Mouse (Mus musculus): ENCODE data around the gene Zfp978. TPM values are rescaled to one million over a fixed set of nuclear protein-coding genes. Genes with fewer than 3 reads are reported as not detected.

The Zfp978 gene
- under 1 TPM in 1 of 2 experiments, not detected in 1; 0.79 TPM for total RNA-seq (2023)

GRCm38 (mm10) chr4:147361003-147361402 is at the start of gene Zfp978:
Gene Zfp978, plus strand, starts transcription at chr4:147361303.

Other genes starting within 250 kb of the Zfp978 start
- gene Zfp991, start 229.3 kb upstream of the Zfp978 start, total RNA-seq (2023) = 1 to 10 TPM; 3.6 to 7.0 TPM
- not detected for gene Zfp988, start 55.6 kb upstream of the Zfp978 start, total RNA-seq (2023)
- 1 to 10 TPM in 1 of 2 experiments, not detected in 1; 1.0 TPM for gene Zfp982, start 131.1 kb downstream of the Zfp978 start, total RNA-seq (2023)
- gene Gm16503, start 178.9 kb downstream of the Zfp978 start, total RNA-seq (2023) = under 1 TPM; 0.18 to 0.26 TPM
- under 1 TPM; 0.20 to 0.36 TPM for gene Zfp985, start 192.0 kb downstream of the Zfp978 start, total RNA-seq (2023)